Mouse (Mus musculus) mouse embryonic stem cell (cell line): ENCODE measurements around the gene Pknox1.

ENCODE experiments used
- in situ Hi-C, 2 experiments: fragments of 300-500 bp; cut with MboI; formaldehyde crosslinking; loops; 1 replicate in 1 of 2; 3 replicates in 1 of 2; pipeline ENCODE4 v1.14.3; 2019 to 2020; ENCODE audit warnings: low sequenced_read_pairs in 2 of 2, low pct_unique_long_range_greater_than_20kb in 1 of 2, mixed read lengths in 1 of 2; ENCODE audit not compliant: unreplicated experiment in 1 of 2

The Pknox1 gene

GRCm38 (mm10) chr17:31635781-31636180, 71.2 kb downstream of the Pknox1 start:
- in situ Hi-C loops = loop anchor here in 1 of 2 experiments (10.0 kb wide), 1 partner anchor 101 kb away; no protein-coding TSS in a partner anchor

DNA sequence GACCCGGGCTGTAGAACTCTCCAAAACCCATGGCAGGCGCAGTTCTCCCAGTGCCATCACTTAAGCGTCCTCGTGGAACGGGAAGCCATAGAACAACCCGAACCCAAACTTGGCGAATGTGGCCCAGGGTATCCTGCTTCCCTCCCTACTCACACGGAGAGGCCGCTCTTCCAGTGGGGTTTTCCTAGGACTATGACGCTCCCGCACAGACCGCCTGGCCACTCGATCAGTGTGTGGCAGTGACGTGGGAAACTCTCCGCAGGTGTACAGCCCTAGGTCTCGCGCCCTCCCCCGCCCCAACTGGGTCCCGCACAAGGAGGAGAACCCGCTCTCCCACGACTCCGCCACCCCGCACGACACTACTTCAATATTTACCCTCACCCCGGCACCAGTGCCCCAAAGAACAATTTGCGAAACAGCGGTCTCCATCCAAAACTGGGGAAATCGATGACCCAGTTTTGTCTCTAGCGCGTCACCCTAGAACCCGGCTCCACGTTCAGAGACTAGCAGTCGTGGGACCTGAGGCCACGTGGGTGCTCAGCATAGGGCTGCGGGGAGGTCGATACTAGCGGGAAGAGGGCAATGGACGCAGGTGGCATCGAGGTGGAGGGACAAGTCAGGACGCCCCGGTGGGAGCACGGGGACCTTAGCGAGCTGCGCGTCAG, 71.9 kb downstream of the Pknox1 start:
- in situ Hi-C loops = loop anchor here in 1 of 2 experiments (10.0 kb wide), 1 partner anchor 102 kb away; no protein-coding TSS in a partner anchor

GRCm38 (mm10) chr17:31636942-31637811, 72.6 kb downstream of the Pknox1 start, which contains the start of gene Cbs:
Gene Cbs (minus strand): TSS chr17:31637238.
- in situ Hi-C loops = loop anchor here in 1 of 2 experiments (10.0 kb wide), 1 partner anchor 102 kb away; no protein-coding TSS in a partner anchor

DNA sequence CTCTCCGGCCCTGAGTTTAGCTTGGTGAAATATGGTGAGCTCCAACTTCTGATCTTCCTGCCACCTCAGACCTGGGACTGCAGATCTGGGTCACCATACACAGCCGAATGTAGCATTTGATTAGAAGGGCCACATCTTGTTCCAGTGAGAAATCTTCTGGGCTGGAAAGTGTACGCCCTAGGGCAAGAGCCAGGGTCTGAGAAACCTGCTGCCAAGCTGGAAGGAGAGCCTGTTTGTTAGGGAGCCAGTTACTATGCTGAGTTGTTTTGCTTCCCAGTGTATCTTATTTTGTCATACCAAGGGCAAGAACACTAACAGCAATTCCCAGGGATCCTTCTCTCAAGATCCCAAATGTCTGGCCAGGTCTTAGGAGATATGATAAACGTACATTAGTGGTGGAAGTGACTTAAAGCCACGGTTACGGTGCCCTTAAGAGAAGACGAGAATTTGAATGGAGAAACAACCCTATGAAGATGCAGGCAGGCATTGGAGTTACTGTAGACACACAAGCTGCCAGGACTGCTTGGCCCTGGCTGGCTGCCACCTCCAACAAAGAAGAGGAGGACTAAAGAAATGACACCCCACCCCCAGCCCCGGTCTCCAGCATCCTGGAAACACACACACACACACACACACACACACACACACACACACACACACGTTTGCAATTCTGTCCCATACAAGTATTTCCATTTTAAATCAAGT, 73.5 kb downstream of the Pknox1 start:
- in situ Hi-C loops = loop anchor here in 1 of 2 experiments (10.0 kb wide), 1 partner anchor 103 kb away; no protein-coding TSS in a partner anchor

- in situ Hi-C loops = loop anchor here in 1 of 2 experiments (10.0 kb wide), 1 partner anchor 105 kb away; no protein-coding TSS in a partner anchor
Measured at GRCm38 (mm10) chr17:31639651-31640050, 75.1 kb downstream of the Pknox1 start.

GRCm38 (mm10) chr17:31642331-31642730, 77.8 kb downstream of the Pknox1 start:
- in situ Hi-C loops = no loop called here

- in situ Hi-C loops = no loop called here
Measured at GRCm38 (mm10) chr17:31642913-31643312, 78.4 kb downstream of the Pknox1 start.

- in situ Hi-C loops = loop anchor here (5.0 kb wide), 2 partner anchors 129 to 134 kb away; partner anchors contain the start of gene Wdr4 (in 1 of the 2)
Measured at GRCm38 (mm10) chr17:31646199-31647002, 81.9 kb downstream of the Pknox1 start.

GRCm38 (mm10) chr17:31652152-31652551, 87.6 kb downstream of the Pknox1 start:
- in situ Hi-C loops = loop anchor here in 1 of 2 experiments (25.0 kb wide), 1 partner anchor 315 kb away; no protein-coding TSS in a partner anchor

GRCm38 (mm10) chr17:31653277-31653676, 88.7 kb downstream of the Pknox1 start:
- in situ Hi-C loops = loop anchor here in 1 of 2 experiments (25.0 kb wide), 1 partner anchor 316 kb away; no protein-coding TSS in a partner anchor

DNA sequence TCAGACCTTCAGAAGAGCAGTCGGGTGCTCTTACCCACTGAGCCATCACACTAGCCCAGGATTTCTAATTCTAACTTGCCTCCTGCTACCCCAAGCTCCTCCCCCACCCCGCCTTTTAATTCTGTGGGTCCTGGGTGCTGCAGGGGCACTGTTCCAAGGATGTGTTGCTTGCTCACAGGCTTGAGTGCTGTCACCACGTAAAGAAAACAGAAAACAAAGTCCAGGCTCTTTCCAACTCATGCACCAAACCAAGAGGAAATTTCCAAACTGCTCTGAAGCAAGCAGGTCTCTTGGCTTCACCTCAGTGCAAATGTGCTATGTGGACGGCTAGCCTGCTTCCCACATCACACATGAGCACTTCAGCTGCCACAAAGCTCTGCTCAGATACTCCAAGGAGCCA, 90.8 kb downstream of the Pknox1 start:
- in situ Hi-C loops = loop anchor here in 1 of 2 experiments (25.0 kb wide), 1 partner anchor 318 kb away; no protein-coding TSS in a partner anchor

DNA sequence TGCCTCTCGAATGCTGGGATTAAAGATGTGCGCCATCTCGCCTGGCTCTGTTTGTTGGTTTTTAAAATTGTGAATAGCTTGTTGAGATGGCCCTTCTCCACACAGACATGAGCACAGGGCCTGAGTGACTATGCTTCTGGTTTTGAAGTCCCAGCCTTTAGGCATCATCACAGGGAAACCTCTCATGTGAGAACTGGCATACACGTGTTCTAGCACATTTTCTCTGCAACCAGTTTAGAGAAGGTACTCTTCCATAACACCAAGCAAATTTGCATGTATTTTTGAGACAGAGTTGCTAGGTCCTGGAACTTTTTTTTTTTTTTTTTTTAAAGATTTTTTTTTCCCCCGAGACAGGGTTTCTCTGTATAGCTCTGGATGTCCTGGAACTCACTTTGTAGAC, 92.1 kb downstream of the Pknox1 start:
- in situ Hi-C loops = loop anchor here in 1 of 2 experiments (25.0 kb wide), 1 partner anchor 319 kb away; no protein-coding TSS in a partner anchor
